Mouse (Mus musculus): ENCODE measurements around the gene Rps6kl1.

GRCm38 (mm10) chr12:85144821-85145220 lies 6.2 kb downstream of the Rps6kl1 start:
- TF ChIP-seq CTCF (IDR thresholded peaks at IDR 0.05; ENCODE audit: low read depth, low read length) (no peak), GATA1 (IDR thresholded peaks at IDR 0.05; ENCODE audit: borderline replicate concordance, low read length) (no peak), POLR2AphosphoS5 (IDR thresholded peaks at IDR 0.05; ENCODE audit: insufficient replicate concordance, low read depth, low read length) (no peak), TAL1 (conservative IDR thresholded peaks at IDR 0.05; ENCODE audit: low read depth, low read length) (no peak), GATA2 (IDR thresholded peaks at IDR 0.05; ENCODE audit: borderline replicate concordance, low read depth, low read length) (no peak)
